Mouse (Mus musculus): ENCODE data around the gene 1700011M02Rik.
"Not testable (repeated sequence)": the region's sequence is repeated elsewhere in the genome, so short reads cannot be mapped to it uniquely, and the experiment has no call there.

Gene 1700011M02Rik

GRCm38 (mm10) chrX:102908587-102908986 lies at the start of gene 1700011M02Rik, which contains the start of gene Dmrtc1a:
TSS of gene 1700011M02Rik (plus strand) at chrX:102908905.
TSS of gene Dmrtc1a (minus strand) at chrX:102908687.
- not testable (repeated sequence) for DNase-seq

- DNase-seq, result no peak
These were observed 40.8 kb upstream of the 1700011M02Rik start, which contains the start of gene 1700031F05Rik for GRCm38 (mm10) chrX:102867871-102868270. TSS of gene 1700031F05Rik (minus strand) at chrX:102867971.

GRCm38 (mm10) chrX:102914823-102915222 lies 6.1 kb downstream of the 1700011M02Rik start:
- DNase-seq, result not testable (repeated sequence)

- DNase-seq, result peak; percentile 52 to 56
These were observed 18.0 kb downstream of the 1700011M02Rik start for GRCm38 (mm10) chrX:102926707-102927106.

GRCm38 (mm10) chrX:102928072-102928471 lies 19.4 kb downstream of the 1700011M02Rik start, which contains the start of gene 1700018G05Rik:
TSS of gene 1700018G05Rik (plus strand) at chrX:102928372.
- not testable (repeated sequence) for DNase-seq

GRCm38 (mm10) chrX:102932992-102933570 lies 24.4 kb downstream of the 1700011M02Rik start:
- peak in 1 of 2 experiments; percentile 2 for DNase-seq

- DNase-seq, result peak; percentile 61 to 71
These were observed 25.1 kb downstream of the 1700011M02Rik start for GRCm38 (mm10) chrX:102933571-102934394.

GRCm38 (mm10) chrX:102934395-102934764 lies 25.7 kb downstream of the 1700011M02Rik start:
- DNase-seq, result no peak

GRCm38 (mm10) chrX:102936743-102937142 lies 28.0 kb downstream of the 1700011M02Rik start:
- peak; percentile 10 to 21 for DNase-seq

GRCm38 (mm10) chrX:102950136-102950535 lies 41.4 kb downstream of the 1700011M02Rik start:
- DNase-seq, result not testable (repeated sequence)

GRCm38 (mm10) chrX:102958917-102959316 lies 50.2 kb downstream of the 1700011M02Rik start:
- DNase-seq, result peak; percentile 5 to 8
